Mouse (Mus musculus): ENCODE data around the gene Hist2h2ab. TPM values are rescaled to one million over a fixed set of nuclear protein-coding genes. Genes with fewer than 3 reads are reported as not detected.
"Not testable (repeated sequence)": the region's sequence is repeated elsewhere in the genome, so short reads cannot be mapped to it uniquely, and the experiment has no call there.

The Hist2h2ab gene
- polyA plus RNA-seq, 1 experiment from 2014 or later = 0.73 TPM

- Histone ChIP-seq H3K27me3 (ENCODE audit: insufficient read depth, poor library complexity, severe bottlenecking) (no peaks in the 10 kb centered on the region), H3K27ac (peak overlapping the region; percentile 94), H3K4me1 (peaks cover 23% of the 10 kb centered on the region), H3K9me3 (no peaks in the 10 kb centered on the region), H3K36me3 (no peaks in the 10 kb centered on the region), H3K4me3 (peak overlapping the region; percentile 71)
- no peak for DNase-seq (ENCODE audit: low spot score)
- under 1% methylated on average over 12 of the region's 12 CpGs for WGBS
Measured at GRCm38 (mm10) chr3:96219191-96219641, 449 bp upstream of the Hist2h2ab start.

- not testable (repeated sequence) for H3K27me3 ChIP-seq (ENCODE audit: insufficient read depth, poor library complexity, severe bottlenecking); H3K9me3 ChIP-seq; H3K36me3 ChIP-seq; DNase-seq (ENCODE audit: low spot score)
- peak overlapping the region; percentile 71 for H3K4me3 ChIP-seq
- peaks cover 30% of the 10 kb centered on the region for H3K4me1 ChIP-seq
- under 1% methylated on average over 38 of the region's 47 CpGs for WGBS
- H3K27ac ChIP-seq = peak overlapping the region; percentile 94
Measured at GRCm38 (mm10) chr3:96220131-96220764, 583 bp downstream of the Hist2h2ab start.

- Histone ChIP-seq H3K27me3 (ENCODE audit: insufficient read depth, poor library complexity, severe bottlenecking) (no peaks in the 10 kb centered on the region), H3K36me3 (no peaks in the 10 kb centered on the region), H3K4me3 (peak within 1 kb of the TSS; percentile 71), H3K9me3 (no peaks in the 10 kb centered on the region), H3K27ac (peak within 1 kb of the TSS; percentile 94), H3K4me1 (peaks cover 34% of the 10 kb centered on the region)
- under 1% methylated on average over 43 of the region's 43 CpGs for WGBS
- DNase-seq (ENCODE audit: low spot score) = peak; percentile 95
Measured at GRCm38 (mm10) chr3:96220765-96221639, 1.3 kb downstream of the Hist2h2ab start, which contains the start of the genes Hist2h2ac and Hist2h2be. Gene Hist2h2ac (minus strand): TSS chr3:96220880. Gene Hist2h2be (plus strand): TSS chr3:96221119.

- no peaks in the 10 kb centered on the region for H3K9me3 ChIP-seq
- peaks cover 40% of the 10 kb centered on the region for H3K4me1 ChIP-seq
- H3K4me3 ChIP-seq = peak overlapping the region; percentile 71
- DNase-seq (ENCODE audit: low spot score) = no peak
- no peaks in the 10 kb centered on the region for H3K27me3 ChIP-seq (ENCODE audit: insufficient read depth, poor library complexity, severe bottlenecking)
- WGBS = 33% methylated on average over 9 of the region's 9 CpGs
- peak overlapping the region; percentile 94 for H3K27ac ChIP-seq
- H3K36me3 ChIP-seq = no peaks in the 10 kb centered on the region
Measured at GRCm38 (mm10) chr3:96221640-96222038, 2.0 kb downstream of the Hist2h2ab start.

GRCm38 (mm10) chr3:96222774-96223173 is 3.1 kb downstream of the Hist2h2ab start:
- H3K4me3 ChIP-seq = no peak overlapping the region
- H3K4me1 ChIP-seq = peaks cover 48% of the 10 kb centered on the region
- no peak for DNase-seq (ENCODE audit: low spot score)
- H3K27ac ChIP-seq = no peak overlapping the region
- no peaks in the 10 kb centered on the region for H3K9me3 ChIP-seq
- no peaks in the 10 kb centered on the region for H3K36me3 ChIP-seq
- 91% methylated on average over 4 of the region's 4 CpGs for WGBS
- no peaks in the 10 kb centered on the region for H3K27me3 ChIP-seq (ENCODE audit: insufficient read depth, poor library complexity, severe bottlenecking)

GRCm38 (mm10) chr3:96225421-96225820 is 5.8 kb downstream of the Hist2h2ab start:
- no peaks in the 10 kb centered on the region for H3K27me3 ChIP-seq (ENCODE audit: insufficient read depth, poor library complexity, severe bottlenecking)
- 41% methylated on average over 2 of the region's 2 CpGs for WGBS

GRCm38 (mm10) chr3:96226695-96227648 is 7.3 kb downstream of the Hist2h2ab start:
- Histone ChIP-seq H3K36me3 (no peaks in the 10 kb centered on the region), H3K4me1 (peaks cover 39% of the 10 kb centered on the region), H3K27ac (0 out of 2 replicates have a peak overlapping the region, but pooled peaks have one; percentile 59), H3K9me3 (no peaks in the 10 kb centered on the region), H3K4me3 (no peak overlapping the region), H3K27me3 (ENCODE audit: insufficient read depth, poor library complexity, severe bottlenecking) (no peaks in the 10 kb centered on the region)
- no peak for DNase-seq (ENCODE audit: low spot score)
- 69% methylated on average over 8 of the region's 8 CpGs for WGBS

More at GRCm38 (mm10) chr3:96225421-96225820, 5.8 kb downstream of the Hist2h2ab start:
- H3K36me3 ChIP-seq = no peaks in the 10 kb centered on the region
- H3K9me3 ChIP-seq = no peaks in the 10 kb centered on the region
- no peak for DNase-seq (ENCODE audit: low spot score)
- H3K27ac ChIP-seq = peak overlapping the region; percentile 57; the same call in 1 of the 2 replicates
- H3K4me3 ChIP-seq = no peak overlapping the region
- peaks cover 41% of the 10 kb centered on the region for H3K4me1 ChIP-seq

- Histone ChIP-seq H3K4me1 (peaks cover 33% of the 10 kb centered on the region), H3K27me3 (ENCODE audit: insufficient read depth, poor library complexity, severe bottlenecking) (no peaks in the 10 kb centered on the region), H3K27ac (no peak overlapping the region), H3K36me3 (no peaks in the 10 kb centered on the region), H3K4me3 (no peak overlapping the region), H3K9me3 (no peaks in the 10 kb centered on the region)
- no peak for DNase-seq (ENCODE audit: low spot score)
- 58% methylated on average over 2 of the region's 2 CpGs for WGBS
Measured at GRCm38 (mm10) chr3:96228828-96229227, 9.2 kb downstream of the Hist2h2ab start.

- WGBS = 64% methylated on average over 2 of the region's 2 CpGs
Measured at GRCm38 (mm10) chr3:96230404-96230803, 10.7 kb downstream of the Hist2h2ab start.

GRCm38 (mm10) chr3:96230910-96231757 is 11.5 kb downstream of the Hist2h2ab start:
- Histone ChIP-seq H3K27me3 (ENCODE audit: insufficient read depth, poor library complexity, severe bottlenecking) (no peaks in the 10 kb centered on the region), H3K4me1 (peaks cover 17% of the 10 kb centered on the region), H3K9me3 (no peaks in the 10 kb centered on the region), H3K4me3 (no peak overlapping the region), H3K27ac (no peak overlapping the region), H3K36me3 (no peaks in the 10 kb centered on the region)
- WGBS = 64% methylated on average over 4 of the region's 4 CpGs
- DNase-seq (ENCODE audit: low spot score) = no peak

More at GRCm38 (mm10) chr3:96230404-96230803, 10.7 kb downstream of the Hist2h2ab start:
- Histone ChIP-seq H3K9me3 (no peaks in the 10 kb centered on the region), H3K27ac (no peak overlapping the region), H3K27me3 (ENCODE audit: insufficient read depth, poor library complexity, severe bottlenecking) (no peaks in the 10 kb centered on the region), H3K36me3 (no peaks in the 10 kb centered on the region), H3K4me1 (peaks cover 24% of the 10 kb centered on the region), H3K4me3 (no peak overlapping the region)
- no peak for DNase-seq (ENCODE audit: low spot score)

GRCm38 (mm10) chr3:96231758-96232120 is 12.1 kb downstream of the Hist2h2ab start:
- DNase-seq (ENCODE audit: low spot score) = no peak
- H3K27me3 ChIP-seq (ENCODE audit: insufficient read depth, poor library complexity, severe bottlenecking) = no peaks in the 10 kb centered on the region
- H3K4me1 ChIP-seq = peaks cover 12% of the 10 kb centered on the region
- no peak overlapping the region for H3K4me3 ChIP-seq
- WGBS = 49% methylated on average over 2 of the region's 2 CpGs
- no peak overlapping the region for H3K27ac ChIP-seq
- H3K9me3 ChIP-seq = no peaks in the 10 kb centered on the region
- no peaks in the 10 kb centered on the region for H3K36me3 ChIP-seq

Measured in heart, embryonic 10.5 days (tissue).